Mouse (Mus musculus): ENCODE measurements at regions not wholly inside any gene's neighbourhood (a gene's known extent, or its start where the extent isn't known, plus 50 kb on each side); places are given as distances from the start of the nearest gene placed in this dataset.

GRCm38 (mm10) chr13:99057293-99057588 is 72.9 kb upstream of the 1700024P04Rik start:
- DNase-seq (ENCODE audit: low spot score in 2 of 2): no peak

GRCm38 (mm10) chr13:99056432-99057292 is 72.3 kb upstream of the 1700024P04Rik start:
- no peak for DNase-seq (ENCODE audit: low spot score in 2 of 2)

GRCm38 (mm10) chr13:99055609-99056321 is 71.4 kb upstream of the 1700024P04Rik start:
- DNase-seq (ENCODE audit: low spot score in 2 of 2): no peak

GRCm38 (mm10) chr13:99052076-99052475 is 67.7 kb upstream of the 1700024P04Rik start:
- no peak for DNase-seq (ENCODE audit: low spot score in 2 of 2)

GRCm38 (mm10) chr13:99049699-99050098 is 65.3 kb upstream of the 1700024P04Rik start:
- DNase-seq (ENCODE audit: low spot score in 2 of 2): no peak

- DNase-seq (ENCODE audit: low spot score in 2 of 2): no peak
Observed at GRCm38 (mm10) chr13:99048651-99049100, 64.3 kb upstream of the 1700024P04Rik start.

GRCm38 (mm10) chr13:99047219-99047618 is 62.9 kb upstream of the 1700024P04Rik start:
- no peak for DNase-seq (ENCODE audit: low spot score in 2 of 2)

- no peak for DNase-seq (ENCODE audit: low spot score in 2 of 2)
Observed at GRCm38 (mm10) chr13:99046737-99047136, 62.4 kb upstream of the 1700024P04Rik start.

GRCm38 (mm10) chr13:99042086-99042485 is 57.7 kb upstream of the 1700024P04Rik start:
- DNase-seq (ENCODE audit: low spot score in 2 of 2): no peak

- DNase-seq (ENCODE audit: low spot score in 2 of 2): no peak
Observed at GRCm38 (mm10) chr13:99041256-99041655, 56.9 kb upstream of the 1700024P04Rik start.

GRCm38 (mm10) chr13:99040846-99041245 is 56.5 kb upstream of the 1700024P04Rik start:
- no peak for DNase-seq (ENCODE audit: low spot score in 2 of 2)

- no peak for DNase-seq (ENCODE audit: low spot score in 2 of 2)
Observed at GRCm38 (mm10) chr13:99040171-99040570, 55.8 kb upstream of the 1700024P04Rik start.

- no peak for DNase-seq (ENCODE audit: low spot score in 2 of 2)
Observed at GRCm38 (mm10) chr13:99039063-99039385, 54.7 kb upstream of the 1700024P04Rik start.

GRCm38 (mm10) chr13:99038198-99039062 is 54.1 kb upstream of the 1700024P04Rik start:
- DNase-seq (ENCODE audit: low spot score in 2 of 2): no peak

GRCm38 (mm10) chr13:99037131-99037530 is 52.8 kb upstream of the 1700024P04Rik start:
- no peak for DNase-seq (ENCODE audit: low spot score in 2 of 2)
